Mouse (Mus musculus) stomach, embryonic 16.5 days (tissue): Measurements from ENCODE around the gene Rasa3. TPM values are rescaled to one million over a fixed set of nuclear protein-coding genes. Genes with fewer than 3 reads are reported as not detected.

Experiments
- ATAC-seq: fragments of 200-750 bp; cut with Nextera tagmentation; 2 replicates; pipeline ENCODE4 v1.8.0; 2017; ENCODE audit warnings: moderate number of reproducible peaks, moderate TSS enrichment; ENCODE audit not compliant: insufficient read depth, low FRiP score
- H3K27ac ChIP-seq: fragments of 300-500 bp; sonication (generic); 2 replicates; pipeline ENCODE4 v1.5.1; 2014; ENCODE audit warnings: low read length
- H3K27me3 ChIP-seq: fragments of 300-500 bp; sonication (generic); 2 replicates; pipeline ENCODE4 v1.6.1; 2014; ENCODE audit warnings: low read length, control low read depth, mixed read lengths; ENCODE audit not compliant: control insufficient read depth, insufficient read depth
- H3K36me3 ChIP-seq: fragments of 300-500 bp; sonication (generic); 2 replicates; pipeline ENCODE4 v1.6.1; 2014; ENCODE audit warnings: low read length; ENCODE audit not compliant: control insufficient read depth, insufficient read depth
- H3K4me1 ChIP-seq: fragments of 300-500 bp; sonication (generic); 2 replicates; pipeline ENCODE4 v1.6.1; 2014; ENCODE audit warnings: low read length, control low read depth, mixed read lengths; ENCODE audit not compliant: control insufficient read depth, insufficient read depth
- H3K4me2 ChIP-seq: fragments of 300-500 bp; sonication (generic); 2 replicates; pipeline ENCODE4 v1.6.1; 2014; ENCODE audit warnings: low read depth, low read length, mixed read lengths
- H3K4me3 ChIP-seq: fragments of 300-500 bp; sonication (generic); replicated peaks from 2 replicates; pipeline ENCODE4 v1.5.1; 2014; ENCODE audit warnings: mild to moderate bottlenecking, low read length
- H3K9ac ChIP-seq: fragments of 300-500 bp; sonication (generic); 2 replicates; pipeline ENCODE4 v1.6.1; 2014; ENCODE audit warnings: low read length
- H3K9me3 ChIP-seq: fragments of 300-500 bp; sonication (generic); replicated peaks from 2 replicates; pipeline ENCODE4 v1.6.1; 2016; ENCODE audit warnings: low read length, control low read depth; ENCODE audit not compliant: control insufficient read depth
- WGBS: fragments of 180-500 bp; shearing (Covaris S2); extraction: QIAGEN DNeasy Blood & Tissue Kit; methylation state at CpG from one replicate; pipeline ENCODE4 v1.1.7; 2014; 5-methylcytosine and 5-hydroxymethylcytosine counted together
- polyA plus RNA-seq: library from polyadenylated mRNA; unstranded; fragments of >200 nt; fragmentation: Nextera tagmentation; extraction: Ambion mirVana; gene quantifications from 2 replicates; pipeline ENCODE4 v1.2.1, GENCODE M21; 2015

Rasa3 gene
- polyA plus RNA-seq, 1 experiment from 2014 or later, result 30.9 TPM

DNA sequence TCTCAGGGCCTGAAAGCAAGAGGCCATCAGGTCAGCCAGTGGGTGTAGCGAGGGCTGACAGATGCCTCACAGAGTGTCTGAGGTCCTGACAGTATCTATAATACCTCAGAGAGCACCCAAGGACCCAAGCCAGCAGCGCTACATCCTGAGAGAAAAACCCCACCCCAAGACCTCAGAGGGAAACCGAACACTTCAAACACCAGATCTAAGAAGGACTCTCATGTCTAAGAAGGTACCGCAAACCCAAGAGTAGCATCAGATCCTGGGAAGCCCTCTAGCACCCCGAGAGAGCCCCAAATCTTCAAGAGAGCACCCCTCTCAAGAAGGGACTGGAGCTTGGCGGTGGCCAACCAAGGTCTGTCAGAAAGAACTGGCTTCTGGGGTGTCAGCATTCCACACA is 68.5 kb downstream of the Rasa3 start:
- Histone ChIP-seq H3K4me2 (no peak overlapping the region), H3K9me3 (no peaks in the 10 kb centered on the region), H3K27me3 (no peaks in the 10 kb centered on the region), H3K36me3 (peaks cover 10% of the 10 kb centered on the region; the same call in 1 of the 2 replicates), H3K4me1 (peaks cover 4% of the 10 kb centered on the region; the same call in 1 of the 2 replicates), H3K4me3 (no peak overlapping the region), H3K9ac (no peak overlapping the region), H3K27ac (no peak overlapping the region)
- 87% methylated on average over 6 of the region's 6 CpGs for WGBS
- ATAC-seq, result no peak

DNA sequence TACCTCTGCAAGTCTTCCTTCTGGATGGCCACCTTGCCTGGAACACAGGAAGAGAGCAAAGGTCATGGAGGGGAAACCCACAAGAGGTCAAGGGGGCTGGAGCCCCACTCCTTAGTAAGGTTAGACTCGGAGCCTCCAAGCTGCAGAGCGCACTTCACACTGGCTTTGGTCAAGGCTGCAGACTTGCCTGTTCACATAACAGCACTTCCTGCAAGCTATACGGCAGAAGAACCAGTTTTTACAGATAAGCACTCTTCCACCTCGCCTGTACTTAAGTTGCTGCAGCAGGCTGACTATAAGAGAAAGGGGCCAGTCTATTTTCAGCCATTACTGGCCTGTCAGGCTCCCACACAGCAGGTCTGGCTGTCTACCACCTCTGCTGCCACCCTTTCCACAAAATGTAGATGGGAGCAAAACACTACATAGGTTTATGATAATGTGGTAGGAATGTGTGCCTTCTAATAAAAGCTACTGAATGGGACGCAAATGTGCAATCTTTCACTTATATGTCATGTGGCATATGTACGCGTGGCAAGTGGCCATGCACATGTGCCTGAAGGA is 71.4 kb downstream of the Rasa3 start:
- no peaks in the 10 kb centered on the region for H3K27me3 ChIP-seq
- 0 out of 2 replicates have a peak, but pooled peaks cover 5% of the 10 kb centered on the region for H3K36me3 ChIP-seq
- H3K4me3 ChIP-seq, result no peak overlapping the region
- peaks cover 7% of the 10 kb centered on the region; the same call in 1 of the 2 replicates for H3K4me1 ChIP-seq
- no peaks in the 10 kb centered on the region for H3K9me3 ChIP-seq
- ATAC-seq, result no peak
- no peak overlapping the region for H3K27ac ChIP-seq
- WGBS, result 67% methylated on average over 7 of the region's 7 CpGs
- no peak overlapping the region for H3K9ac ChIP-seq
- H3K4me2 ChIP-seq, result no peak overlapping the region

DNA sequence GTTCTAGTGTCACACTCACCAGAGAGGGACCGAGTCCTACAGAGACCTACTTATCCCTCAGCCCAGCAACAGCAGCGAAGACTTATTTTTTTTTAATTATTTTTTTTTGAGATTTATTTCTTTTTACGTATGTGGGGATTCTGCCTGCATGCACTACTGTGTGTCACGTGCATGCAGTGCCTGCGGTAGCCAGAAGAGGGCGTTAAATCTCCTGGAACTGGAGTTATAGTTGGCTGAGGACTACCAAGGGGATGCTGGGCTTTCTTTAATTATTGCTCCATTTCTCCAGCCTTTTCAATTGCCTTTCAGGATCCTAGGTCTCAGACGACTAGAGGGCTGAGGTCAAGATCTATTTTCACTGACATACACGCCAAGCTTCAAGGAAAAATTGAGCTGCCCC is 74.8 kb downstream of the Rasa3 start:
- Histone ChIP-seq H3K4me1 (peaks cover 7% of the 10 kb centered on the region; the same call in 1 of the 2 replicates), H3K27me3 (no peaks in the 10 kb centered on the region), H3K4me3 (no peak overlapping the region), H3K36me3 (0 out of 2 replicates have a peak, but pooled peaks cover 5% of the 10 kb centered on the region), H3K9ac (no peak overlapping the region), H3K9me3 (no peaks in the 10 kb centered on the region), H3K27ac (no peak overlapping the region), H3K4me2 (no peak overlapping the region)
- WGBS, result 58% methylated on average over 8 of the region's 8 CpGs
- ATAC-seq, result no peak

DNA sequence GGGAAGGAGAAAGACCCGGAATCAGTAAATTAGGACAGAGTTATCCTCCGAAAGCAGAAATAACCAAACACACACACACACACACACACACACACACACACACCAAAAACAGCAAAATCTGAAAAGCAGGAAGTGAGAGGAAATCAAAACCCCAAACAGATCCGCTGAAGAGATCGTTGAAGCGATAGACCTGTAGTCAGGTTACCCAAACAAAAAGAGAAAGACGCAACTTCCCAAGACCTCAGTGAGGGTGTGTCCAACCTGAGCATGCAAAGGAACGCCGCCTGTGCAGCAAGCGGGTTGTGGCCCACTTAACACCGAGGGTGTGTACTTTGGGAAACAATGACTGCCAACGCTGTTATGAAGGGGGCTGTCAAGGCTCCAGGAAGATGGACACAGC is 76.2 kb downstream of the Rasa3 start:
- Histone ChIP-seq H3K9me3 (no peaks in the 10 kb centered on the region), H3K4me2 (no peak overlapping the region), H3K9ac (no peak overlapping the region), H3K4me3 (no peak overlapping the region), H3K27ac (no peak overlapping the region), H3K27me3 (no peaks in the 10 kb centered on the region), H3K36me3 (0 out of 2 replicates have a peak, but pooled peaks cover 12% of the 10 kb centered on the region), H3K4me1 (peaks cover 7% of the 10 kb centered on the region; the same call in 1 of the 2 replicates)
- 66% methylated on average over 11 of the region's 11 CpGs for WGBS
- no peak for ATAC-seq

DNA sequence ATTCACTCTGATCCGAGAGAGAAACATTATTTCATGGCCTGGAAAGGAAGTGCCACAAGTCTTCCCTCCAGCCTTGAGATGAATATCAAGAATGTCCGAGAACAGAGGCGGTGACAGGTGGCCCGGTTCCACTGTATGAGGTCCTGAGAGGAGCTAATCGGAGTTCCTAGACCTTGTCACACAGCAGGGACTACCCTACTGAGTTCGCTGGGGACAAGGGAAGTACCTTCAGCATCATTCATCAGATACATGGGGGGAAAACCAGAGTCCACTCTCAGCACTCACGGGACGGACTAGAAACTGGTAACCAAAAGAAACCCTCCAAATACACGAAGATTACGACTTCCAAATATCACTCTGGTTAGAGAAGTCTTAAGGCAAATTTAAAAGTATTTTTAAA is 76.7 kb downstream of the Rasa3 start:
- H3K27me3 ChIP-seq, result no peaks in the 10 kb centered on the region
- no peak overlapping the region for H3K9ac ChIP-seq
- H3K4me1 ChIP-seq, result peaks cover 6% of the 10 kb centered on the region; the same call in 1 of the 2 replicates
- ATAC-seq, result no peak
- 0 out of 2 replicates have a peak, but pooled peaks cover 12% of the 10 kb centered on the region for H3K36me3 ChIP-seq
- H3K4me3 ChIP-seq, result no peak overlapping the region
- no peak overlapping the region for H3K4me2 ChIP-seq
- no peaks in the 10 kb centered on the region for H3K9me3 ChIP-seq
- H3K27ac ChIP-seq, result 0 out of 2 replicates have a peak overlapping the region, but pooled peaks have one; percentile 8
- WGBS, result 81% methylated on average over 10 of the region's 10 CpGs

DNA sequence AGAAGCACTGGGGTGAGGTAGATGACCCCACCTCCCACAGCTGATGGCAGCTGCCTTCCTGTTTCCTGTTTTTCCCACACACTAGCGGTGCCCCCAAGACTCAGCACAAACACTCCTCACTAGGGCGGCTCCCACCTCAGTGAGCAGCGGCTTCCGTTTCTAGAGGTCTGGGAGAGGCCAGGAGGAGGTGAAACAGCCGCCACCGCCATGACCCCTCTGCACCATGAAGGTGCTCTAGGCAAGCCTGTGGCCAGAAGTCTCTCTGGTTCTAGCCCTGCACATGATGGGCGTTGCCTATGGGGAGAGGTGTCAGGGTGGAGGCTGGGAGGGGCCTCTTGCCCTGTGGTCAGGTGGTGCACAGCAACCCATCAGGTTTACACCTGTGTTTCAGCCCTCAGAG is 77.2 kb downstream of the Rasa3 start:
- 56% methylated on average over 7 of the region's 7 CpGs for WGBS
- no peaks in the 10 kb centered on the region for H3K9me3 ChIP-seq
- 0 out of 2 replicates have a peak, but pooled peaks cover 3% of the 10 kb centered on the region for H3K4me1 ChIP-seq
- no peak overlapping the region for H3K9ac ChIP-seq
- 0 out of 2 replicates have a peak, but pooled peaks cover 12% of the 10 kb centered on the region for H3K36me3 ChIP-seq
- peak; percentile 30; the same call in 1 of the 2 replicates for ATAC-seq
- no peaks in the 10 kb centered on the region for H3K27me3 ChIP-seq
- no peak overlapping the region for H3K4me2 ChIP-seq
- 0 out of 2 replicates have a peak overlapping the region, but pooled peaks have one; percentile 14 for H3K27ac ChIP-seq
- H3K4me3 ChIP-seq, result no peak overlapping the region

DNA sequence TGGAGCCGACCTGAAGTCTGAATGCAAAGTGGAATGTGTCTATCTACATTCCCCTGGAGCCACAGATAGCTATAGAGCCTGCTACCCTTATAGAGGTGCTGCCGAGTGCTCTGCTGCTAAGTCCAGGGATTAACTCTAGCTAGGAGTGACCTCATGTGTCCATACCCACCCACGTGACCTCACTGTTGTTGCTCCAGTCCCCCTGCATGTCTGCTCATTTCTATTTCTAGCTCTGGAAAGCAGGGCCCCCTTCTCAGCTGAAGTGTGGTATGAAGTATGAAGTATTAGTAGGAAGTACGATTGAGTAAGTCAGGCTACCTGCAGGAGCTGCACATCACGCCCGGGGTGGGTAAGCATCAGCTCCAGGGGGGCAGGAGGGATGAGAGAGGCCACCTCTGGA is 79.6 kb downstream of the Rasa3 start:
- Histone ChIP-seq H3K9me3 (no peaks in the 10 kb centered on the region), H3K36me3 (0 out of 2 replicates have a peak, but pooled peaks cover 7% of the 10 kb centered on the region), H3K4me3 (no peak overlapping the region), H3K4me1 (0 out of 2 replicates have a peak, but pooled peaks cover 3% of the 10 kb centered on the region), H3K4me2 (no peak overlapping the region), H3K9ac (no peak overlapping the region), H3K27ac (no peak overlapping the region; the same call in 1 of the 2 replicates), H3K27me3 (no peaks in the 10 kb centered on the region)
- no peak for ATAC-seq
- 85% methylated on average over 6 of the region's 6 CpGs for WGBS

DNA sequence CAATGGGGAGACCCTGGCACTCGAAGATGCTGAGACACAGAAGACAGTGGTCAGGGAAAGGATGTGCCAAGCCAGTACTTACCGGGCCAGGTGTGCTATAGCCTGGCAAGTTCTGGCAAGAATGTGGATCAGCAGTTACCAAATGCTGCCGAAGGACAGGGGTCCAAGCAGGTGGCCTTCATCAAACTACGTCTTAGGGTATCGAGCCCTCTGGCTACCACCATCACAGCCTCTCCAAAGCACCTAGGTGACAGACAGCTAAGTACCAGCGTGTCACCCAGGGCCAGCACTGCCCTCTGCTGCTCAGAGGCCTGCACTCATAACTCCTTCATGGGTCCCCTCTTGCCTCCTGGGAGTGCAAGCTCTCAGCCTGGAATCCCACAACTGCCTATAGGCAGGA is 81.5 kb downstream of the Rasa3 start:
- no peak overlapping the region for H3K27ac ChIP-seq
- H3K9ac ChIP-seq, result no peak overlapping the region
- no peaks in the 10 kb centered on the region for H3K9me3 ChIP-seq
- H3K4me1 ChIP-seq, result no peaks in the 10 kb centered on the region
- H3K27me3 ChIP-seq, result no peaks in the 10 kb centered on the region
- H3K36me3 ChIP-seq, result 0 out of 2 replicates have a peak, but pooled peaks cover 7% of the 10 kb centered on the region
- H3K4me2 ChIP-seq, result no peak overlapping the region
- ATAC-seq, result no peak
- H3K4me3 ChIP-seq, result no peak overlapping the region
- WGBS, result 88% methylated on average over 6 of the region's 6 CpGs

DNA sequence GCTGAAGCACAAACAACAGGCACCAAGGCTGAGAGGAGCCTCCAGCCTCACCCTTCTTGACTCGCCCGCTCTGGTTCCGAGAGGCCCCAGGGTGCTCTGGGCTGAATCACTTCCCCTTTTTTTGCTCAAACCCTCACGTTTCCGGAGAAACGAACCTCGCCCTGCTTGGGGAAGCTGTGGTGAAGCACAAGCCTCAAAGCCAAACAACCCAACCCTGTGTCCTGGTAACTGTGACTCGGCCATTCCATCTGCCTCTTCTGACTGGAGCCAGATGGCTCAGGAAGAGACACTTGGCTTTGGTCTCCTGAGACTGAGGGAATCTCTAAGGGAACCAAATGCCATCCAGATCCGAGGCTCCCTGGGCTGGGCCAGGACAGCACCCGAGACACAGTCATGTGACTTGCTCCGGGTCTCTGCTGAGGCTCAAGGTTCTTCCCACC is 82.5 kb downstream of the Rasa3 start:
- peak overlapping the region; percentile 62; the same call in 1 of the 2 replicates for H3K27ac ChIP-seq

More for the DNA sequence above, 82.5 kb downstream of the Rasa3 start:
- Histone ChIP-seq H3K9ac (no peak overlapping the region), H3K4me2 (no peak overlapping the region), H3K9me3 (no peaks in the 10 kb centered on the region), H3K4me1 (no peaks in the 10 kb centered on the region), H3K36me3 (0 out of 2 replicates have a peak, but pooled peaks cover 7% of the 10 kb centered on the region), H3K27me3 (no peaks in the 10 kb centered on the region), H3K4me3 (no peak overlapping the region)
- WGBS, result 59% methylated on average over 11 of the region's 11 CpGs
- ATAC-seq, result peak; percentile 54; the same call in 1 of the 2 replicates
